Mouse (Mus musculus) limb, embryonic 14.5 days (tissue): ENCODE data around the gene Olfr456. TPM values are rescaled to one million over a fixed set of nuclear protein-coding genes. Genes with fewer than 3 reads are reported as not detected.
"Not testable (repeated sequence)": the region's sequence is repeated elsewhere in the genome, so short reads cannot be mapped to it uniquely, and the experiment has no call there.

Experiments
- ATAC-seq: fragments of 200-750 bp; cut with Nextera tagmentation; 2 replicates; pipeline ENCODE4 v1.8.0; 2017; ENCODE audit warnings: low read depth, moderate number of reproducible peaks, moderate TSS enrichment; ENCODE audit not compliant: low FRiP score
- DNase-seq: peaks from one replicate; pipeline ENCODE4 v3.0.0-alpha.2; 2015; ENCODE audit warnings: low spot score
- H3K27ac ChIP-seq: fragments of 300-500 bp; sonication (generic); replicated peaks from 2 replicates; pipeline ENCODE4 v1.5.1; 2014; ENCODE audit warnings: low read depth, mild to moderate bottlenecking, low read length, moderate library complexity, mixed read lengths
- H3K27me3 ChIP-seq: fragments of 300-500 bp; sonication (generic); 2 replicates; pipeline ENCODE4 v1.6.1; 2014; ENCODE audit warnings: low read length, mixed read lengths; ENCODE audit not compliant: control insufficient read depth, insufficient read depth
- H3K36me3 ChIP-seq: fragments of 300-500 bp; sonication (generic); 2 replicates; pipeline ENCODE4 v1.6.1; 2014; ENCODE audit warnings: mild to moderate bottlenecking, low read length, moderate library complexity, mixed read lengths; ENCODE audit not compliant: control insufficient read depth, insufficient read depth
- H3K4me1 ChIP-seq: fragments of 300-500 bp; sonication (generic); 2 replicates; pipeline ENCODE4 v1.6.1; 2014; ENCODE audit warnings: antibody characterized with exemption, low read length, mixed read lengths; ENCODE audit not compliant: control insufficient read depth, insufficient read depth
- H3K4me2 ChIP-seq: fragments of 300-500 bp; sonication (generic); replicated peaks from 2 replicates; pipeline ENCODE4 v1.6.1; 2014; ENCODE audit warnings: low read depth, mild to moderate bottlenecking, low read length, moderate library complexity; ENCODE audit not compliant: severe bottlenecking
- H3K4me3 ChIP-seq: fragments of 300-500 bp; sonication (generic); replicated peaks from 2 replicates; pipeline ENCODE4 v1.5.1; 2014; ENCODE audit warnings: low read length
- H3K9ac ChIP-seq: fragments of 300-500 bp; sonication (generic); 2 replicates; pipeline ENCODE4 v1.6.1; 2014; ENCODE audit warnings: mild to moderate bottlenecking, low read depth, low read length, moderate library complexity; ENCODE audit not compliant: severe bottlenecking
- H3K9me3 ChIP-seq: fragments of 300-500 bp; sonication (generic); 2 replicates; pipeline ENCODE4 v1.6.1; 2016; ENCODE audit warnings: low read length; ENCODE audit not compliant: control insufficient read depth
- POLR2A ChIP-seq: fragments of 200-500 bp; IDR thresholded peaks from 2 replicates; pipeline ENCODE4 v1.8.0; 2012; ENCODE audit warnings: inconsistent platforms, mild to moderate bottlenecking, moderate library complexity, borderline replicate concordance; ENCODE audit not compliant: insufficient read depth, insufficient read length; ENCODE audit errors: extremely low read depth
- WGBS: fragments of 180-500 bp; shearing (Covaris S2); extraction: QIAGEN DNeasy Blood & Tissue Kit; methylation state at CpG from one replicate; pipeline ENCODE4 v1.1.7; 2014; 5-methylcytosine and 5-hydroxymethylcytosine counted together
- polyA plus RNA-seq, 2 experiments: library from polyadenylated mRNA; depleted of rRNA in 1 of 2; stranded (reverse) in 1 of 2; unstranded in 1 of 2; fragments of >200 nt; fragmentation: Nextera tagmentation in 1 of 2; extraction: Ambion mirVana in 1 of 2; gene quantifications; 2 replicates each; pipeline versions ENCODE4 v1.2.1 to v1.2.3; 2012 to 2014

Gene Olfr456
- polyA plus RNA-seq, 2 experiments, result not detected

DNA sequence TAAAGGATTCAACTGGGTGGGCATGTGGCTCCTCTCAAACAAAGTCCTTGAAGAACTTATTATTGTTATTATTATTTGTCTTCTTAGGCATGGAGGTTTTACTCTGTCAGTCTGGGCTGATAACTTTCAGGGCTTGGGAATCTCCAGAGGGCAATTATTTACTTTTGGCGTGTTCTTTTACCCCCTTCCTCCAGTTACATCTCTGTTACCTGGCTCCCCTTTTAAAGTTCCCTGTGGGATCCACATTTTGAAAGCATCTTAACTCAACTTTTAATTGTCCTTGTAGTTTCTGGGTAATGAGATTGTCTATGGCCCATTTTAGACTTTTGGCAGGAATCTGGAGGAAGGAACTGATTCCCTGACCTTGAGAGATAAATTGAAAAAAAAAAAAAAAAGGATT lies 10.8 kb downstream of the Olfr456 start, which contains the start of gene Olfr457:
Gene Olfr457 (minus strand): TSS at position 101 of the 400 bp plus-strand sequence.
- no peaks in the 10 kb centered on the region for H3K9me3 ChIP-seq
- H3K27me3 ChIP-seq, result no peaks in the 10 kb centered on the region
- H3K9ac ChIP-seq, result no peak within 1 kb of the TSS
- WGBS, result 66% methylated on average over 1 of the region's 1 CpGs
- H3K27ac ChIP-seq, result no peak within 1 kb of the TSS
- H3K4me3 ChIP-seq, result no peak within 1 kb of the TSS
- TF ChIP-seq POLR2A, result no peak
- H3K36me3 ChIP-seq, result no peaks in the 10 kb centered on the region
- no peaks in the 10 kb centered on the region for H3K4me1 ChIP-seq
- ATAC-seq (no peak), DNase-seq (no peak)
- no peak within 1 kb of the TSS for H3K4me2 ChIP-seq

DNA sequence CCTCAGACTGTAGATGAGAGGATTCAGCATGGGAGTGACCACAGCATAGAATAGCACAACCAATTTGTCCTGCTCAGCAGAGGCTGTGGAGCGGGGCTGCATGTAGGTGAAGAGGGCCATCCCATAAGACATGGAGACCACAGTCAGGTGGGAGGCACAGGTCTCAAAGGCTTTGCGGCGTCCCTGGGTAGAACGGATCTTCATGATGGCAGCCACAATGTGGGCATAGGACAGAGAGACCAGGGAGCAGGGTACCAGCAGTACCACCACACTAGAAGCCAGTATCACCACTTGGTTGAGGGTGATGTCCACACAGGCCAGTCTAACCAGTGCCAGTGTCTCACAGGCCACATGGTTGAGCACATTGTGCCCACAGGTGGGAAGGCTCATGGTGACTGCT lies 15.7 kb downstream of the Olfr456 start:
- ATAC-seq, H3K27ac ChIP-seq, H3K36me3 ChIP-seq, H3K9me3 ChIP-seq, H3K4me1 ChIP-seq, H3K9ac ChIP-seq, H3K4me2 ChIP-seq, DNase-seq, H3K27me3 ChIP-seq, H3K4me3 ChIP-seq: not testable (repeated sequence)
- 97% methylated on average over 4 of the region's 4 CpGs for WGBS

DNA sequence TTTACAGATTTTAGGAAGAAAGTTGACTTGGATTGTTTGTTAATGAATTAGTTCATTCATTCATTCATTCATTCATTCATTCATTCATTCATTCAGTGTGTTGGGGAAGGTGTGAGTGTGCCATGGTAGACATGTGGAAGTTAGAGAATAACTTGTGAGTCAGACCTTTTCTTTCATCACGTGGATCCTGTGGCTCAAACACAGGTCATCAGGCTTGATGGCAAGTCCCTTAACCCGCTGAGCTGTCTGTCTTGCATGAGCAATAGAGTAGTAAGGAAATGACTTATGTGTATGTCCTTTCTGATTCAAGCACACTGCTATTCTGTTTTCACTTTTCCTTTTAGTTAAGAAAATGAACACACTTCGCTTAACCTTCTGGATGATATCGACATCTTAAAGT lies 16.5 kb downstream of the Olfr456 start:
- Histone ChIP-seq H3K27me3 (no peaks in the 10 kb centered on the region), H3K27ac (no peak overlapping the region), H3K9ac (no peak overlapping the region), H3K4me1 (no peaks in the 10 kb centered on the region), H3K9me3 (no peaks in the 10 kb centered on the region), H3K4me3 (no peak overlapping the region), H3K4me2 (no peak overlapping the region), H3K36me3 (no peaks in the 10 kb centered on the region)
- ATAC-seq (no peak), DNase-seq (no peak)
- no peak for TF ChIP-seq POLR2A
- 89% methylated on average over 4 of the region's 4 CpGs for WGBS

DNA sequence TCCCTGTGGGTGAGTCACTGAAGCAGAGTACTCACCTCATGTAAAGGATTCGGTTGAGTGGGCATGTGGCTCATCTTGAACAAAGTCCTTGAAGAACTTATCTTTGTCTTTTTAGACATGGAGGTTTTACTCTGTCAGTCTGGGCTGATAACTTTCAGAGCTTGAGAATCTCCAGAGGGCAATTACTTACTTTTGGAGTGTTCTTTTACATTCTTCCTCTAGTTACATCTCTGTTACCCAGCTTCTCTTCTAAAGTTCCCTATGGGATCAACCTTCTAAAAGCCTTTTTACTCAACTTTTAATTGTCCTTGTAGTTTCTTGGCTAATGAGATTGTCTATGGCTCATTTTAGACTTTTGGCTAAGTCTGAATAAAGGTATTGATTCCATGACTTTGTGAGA lies 21.9 kb downstream of the Olfr456 start, which contains the start of gene Olfr458:
Gene Olfr458 (minus strand): TSS at position 101 of the 400 bp plus-strand sequence.
- Histone ChIP-seq H3K4me3 (no peak within 1 kb of the TSS), H3K4me2 (no peak within 1 kb of the TSS), H3K4me1 (no peaks in the 10 kb centered on the region), H3K27ac (no peak within 1 kb of the TSS), H3K36me3 (no peaks in the 10 kb centered on the region), H3K9ac (no peak within 1 kb of the TSS), H3K27me3 (no peaks in the 10 kb centered on the region), H3K9me3 (no peaks in the 10 kb centered on the region)
- no peak for ATAC-seq
- 81% methylated on average over 1 of the region's 1 CpGs for WGBS
- no peak for DNase-seq
- no peak for TF ChIP-seq POLR2A

DNA sequence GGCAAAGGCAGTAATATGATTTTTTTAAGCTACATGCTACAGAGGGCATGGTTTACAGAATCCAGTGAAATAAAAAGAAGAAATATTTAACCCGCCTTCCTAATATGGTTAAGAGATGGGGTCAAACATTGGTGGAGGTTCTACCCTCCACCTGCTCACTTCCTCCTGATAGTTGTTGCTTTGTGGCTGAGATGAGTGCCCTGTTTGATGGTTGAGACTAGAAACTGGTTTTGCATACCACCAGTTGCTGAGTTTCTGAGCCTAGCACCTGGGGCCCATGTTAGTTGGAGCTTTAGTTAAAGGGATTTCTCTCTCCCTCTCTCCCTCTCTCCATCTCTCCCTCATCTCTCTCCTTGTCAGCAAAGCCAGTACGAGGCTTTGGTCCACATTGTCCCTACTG lies 39.6 kb downstream of the Olfr456 start:
- Histone ChIP-seq H3K27me3 (no peaks in the 10 kb centered on the region), H3K9me3 (no peaks in the 10 kb centered on the region), H3K4me3 (no peak overlapping the region), H3K36me3 (no peaks in the 10 kb centered on the region), H3K4me2 (no peak overlapping the region), H3K27ac (no peak overlapping the region), H3K4me1 (no peaks in the 10 kb centered on the region), H3K9ac (no peak overlapping the region)
- 84% methylated on average over 2 of the region's 2 CpGs for WGBS
- DNase-seq, result no peak
- no peak for TF ChIP-seq POLR2A
- no peak for ATAC-seq

DNA sequence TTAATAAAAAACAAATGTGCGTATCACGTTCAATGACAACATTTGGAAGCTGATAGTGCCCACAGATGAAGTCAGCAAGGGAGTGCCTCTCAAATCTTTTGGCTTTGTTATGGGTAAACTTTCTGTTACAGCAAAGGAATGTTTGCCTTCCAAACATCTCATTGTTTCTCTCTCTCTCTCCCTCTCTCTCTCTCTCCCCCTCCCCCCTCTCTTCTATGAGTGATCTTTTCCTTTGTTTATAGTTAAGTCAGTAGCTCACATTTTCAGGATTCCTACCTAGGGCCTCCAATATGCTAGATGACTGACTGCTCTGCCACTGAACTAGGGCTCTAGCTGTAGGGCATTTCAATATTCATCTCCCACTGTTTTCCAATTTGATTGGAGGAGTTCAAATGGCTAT lies 42.5 kb downstream of the Olfr456 start:
- Histone ChIP-seq H3K36me3 (no peaks in the 10 kb centered on the region), H3K4me1 (no peaks in the 10 kb centered on the region), H3K27ac (no peak overlapping the region), H3K9ac (no peak overlapping the region), H3K4me3 (no peak overlapping the region), H3K9me3 (no peaks in the 10 kb centered on the region), H3K4me2 (no peak overlapping the region), H3K27me3 (no peaks in the 10 kb centered on the region)
- no peak for DNase-seq
- TF ChIP-seq POLR2A, result no peak
- WGBS, result 73% methylated on average over 2 of the region's 2 CpGs
- no peak for ATAC-seq
